ENCODE assay signal across 9 mouse cellular contexts in the genomic region with DNA sequence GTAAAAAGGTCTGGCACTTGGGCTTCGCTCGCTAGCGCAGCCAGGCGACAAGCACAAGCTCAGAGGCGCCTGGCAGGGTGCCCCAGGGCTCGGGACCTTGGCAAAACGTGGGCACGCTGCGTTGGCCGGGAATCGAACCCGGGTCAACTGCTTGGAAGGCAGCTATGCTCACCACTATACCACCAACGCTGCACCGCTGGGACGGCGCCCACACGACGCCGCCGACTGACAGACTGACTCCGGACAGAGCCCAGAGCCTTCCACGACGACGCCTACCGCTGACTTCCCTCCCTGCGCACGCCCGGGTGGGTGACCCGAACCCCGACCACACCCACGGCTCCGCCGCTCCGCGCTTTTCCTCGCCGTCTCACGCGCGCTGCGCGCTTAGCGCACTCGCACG. TPM values are rescaled to one million over a fixed set of nuclear protein-coding genes. Genes with fewer than 3 reads are reported as not detected.
DNase-seq lines count a peak whose midpoint lies in the region; ATAC-seq and TF ChIP-seq lines count a peak whose summit lies in the region.
"Not testable (repeated sequence)": the region's sequence is repeated elsewhere in the genome, so short reads cannot be mapped to it uniquely, and the experiment has no call there.
"Had no signal": no experiment of that assay in that cellular context is flagged by ENCODE, and none has a peak within 500 bp of the region (broad histone marks: within the 10 kb centered on the region; RNA-seq: fewer than 3 reads in every experiment).

No protein-coding gene starts in this region.

- peak; percentile 64 for ATAC-seq in embryonic facial prominence, embryonic 15.5 days (ENCODE audit: insufficient number of reproducible peaks, low FRiP score, low TSS enrichment, low read depth)
- ATAC-seq in heart, embryonic 11.5 days (replicated peaks; ENCODE audit: insufficient number of reproducible peaks, low FRiP score, low TSS enrichment): peak; percentile 52
- peak; percentile 11 for ATAC-seq in hindbrain, embryonic 13.5 days (ENCODE audit: low FRiP score)
- ATAC-seq in kidney, embryonic 15.5 days (replicated peaks; ENCODE audit: low FRiP score): peak; percentile 30
- ATAC-seq in liver, embryonic 14.5 days (ENCODE audit: insufficient read depth): peak; percentile 70
- peak; percentile 30 for ATAC-seq in megakaryocyte-erythroid progenitor cell, adult 5-6 weeks (replicated peaks; ENCODE audit: low FRiP score, low TSS enrichment, poor library complexity, severe bottlenecking)
- peak; percentile 35 for ATAC-seq in neural tube, embryonic 12.5 days (ENCODE audit: low FRiP score, low read depth)

- not testable (repeated sequence) for H3K9ac ChIP-seq in embryonic facial prominence, embryonic 15.5 days; heart, embryonic 11.5 days (ENCODE audit: low read depth, low read length); hindbrain, embryonic 13.5 days; kidney, embryonic 15.5 days; liver, embryonic 14.5 days (replicated peaks); neural tube, embryonic 12.5 days

- H3K27ac ChIP-seq in embryonic facial prominence, embryonic 15.5 days (replicated peaks); heart, embryonic 11.5 days (ENCODE audit: low read depth, low read length); hindbrain, embryonic 13.5 days; kidney, embryonic 15.5 days; liver, embryonic 14.5 days; neural tube, embryonic 12.5 days: not testable (repeated sequence)

- TF ChIP-seq CTCF in liver, embryonic 14.5 days (IDR thresholded peaks at IDR 0.05; ENCODE audit: low read depth): not testable (repeated sequence)

- WGBS in embryonic facial prominence, embryonic 15.5 days: no CpG with 5 or more reads among the region's 45 CpGs
- no CpG with 5 or more reads among the region's 45 CpGs for WGBS in heart, embryonic 11.5 days (ENCODE audit: insufficient replicate concordance)
- WGBS in hindbrain, embryonic 13.5 days: no CpG with 5 or more reads among the region's 45 CpGs
- no CpG with 5 or more reads among the region's 45 CpGs for WGBS in kidney, embryonic 15.5 days
- WGBS in liver, embryonic 14.5 days (ENCODE audit: insufficient replicate concordance): no CpG with 5 or more reads among the region's 45 CpGs
- WGBS in neural tube, embryonic 12.5 days: no CpG with 5 or more reads among the region's 45 CpGs

- H3K9me3 ChIP-seq in embryonic facial prominence, embryonic 15.5 days (replicated peaks); heart, embryonic 11.5 days (replicated peaks; ENCODE audit: control insufficient read depth, low read length); hindbrain, embryonic 13.5 days; kidney, embryonic 15.5 days (replicated peaks); liver, embryonic 14.5 days (ENCODE audit: control insufficient read depth, low read length); neural tube, embryonic 12.5 days: not testable (repeated sequence)

- not testable (repeated sequence) for H3K4me2 ChIP-seq in embryonic facial prominence, embryonic 15.5 days (replicated peaks); heart, embryonic 11.5 days; hindbrain, embryonic 13.5 days; kidney, embryonic 15.5 days; liver, embryonic 14.5 days (ENCODE audit: low read depth); neural tube, embryonic 12.5 days (replicated peaks)

- TF ChIP-seq EP300 in liver, embryonic 14.5 days (IDR thresholded peaks at IDR 0.05; ENCODE audit: low read depth): not testable (repeated sequence)

- not testable (repeated sequence) for H3K4me1 ChIP-seq in embryonic facial prominence, embryonic 15.5 days; heart, embryonic 11.5 days (ENCODE audit: control insufficient read depth, insufficient read depth, low read length); hindbrain, embryonic 13.5 days (replicated peaks); kidney, embryonic 15.5 days; liver, embryonic 14.5 days (replicated peaks; ENCODE audit: control insufficient read depth in 2 of 2, insufficient read depth in 2 of 2, low read length in 1 of 2); neural tube, embryonic 12.5 days

- peaks cover 24% of the 10 kb centered on the region for H3K27me3 ChIP-seq in embryonic facial prominence, embryonic 15.5 days
- peaks cover 23% of the 10 kb centered on the region for H3K27me3 ChIP-seq in heart, embryonic 11.5 days (ENCODE audit: control insufficient read depth, insufficient read depth, low read length)
- peaks cover 40% of the 10 kb centered on the region for H3K27me3 ChIP-seq in hindbrain, embryonic 13.5 days
- H3K27me3 ChIP-seq in kidney, embryonic 15.5 days: peaks cover 33% of the 10 kb centered on the region
- peaks cover 18% of the 10 kb centered on the region for H3K27me3 ChIP-seq in liver, embryonic 14.5 days (ENCODE audit: control insufficient read depth, insufficient read depth, low read length)
- peaks cover 32% of the 10 kb centered on the region for H3K27me3 ChIP-seq in neural tube, embryonic 12.5 days (replicated peaks)

- not testable (repeated sequence) for H3K36me3 ChIP-seq in embryonic facial prominence, embryonic 15.5 days; heart, embryonic 11.5 days (ENCODE audit: control insufficient read depth, insufficient read depth, low read length); hindbrain, embryonic 13.5 days; kidney, embryonic 15.5 days; liver, embryonic 14.5 days (replicated peaks; ENCODE audit: control insufficient read depth, insufficient read depth, low read depth); neural tube, embryonic 12.5 days

- not testable (repeated sequence) for H3K4me3 ChIP-seq in embryonic facial prominence, embryonic 15.5 days (replicated peaks); heart, embryonic 11.5 days (ENCODE audit: low read depth, low read length); hindbrain, embryonic 13.5 days; kidney, embryonic 15.5 days (replicated peaks); liver, embryonic 14.5 days (ENCODE audit: insufficient read depth in 1 of 2, low read depth in 2 of 2, low read length in 2 of 2); neural tube, embryonic 12.5 days

- DNase-seq in liver, embryonic 14.5 days (ENCODE audit: low read depth in 3 of 3, low spot score in 3 of 3): not testable (repeated sequence)

RNA-seq across cellular contexts. Expression of a gene that starts 7.5 kb away (rescaled TPM):
- 25.6 and 26.1 TPM in 2 replicates for polyA plus RNA-seq in embryonic facial prominence, embryonic 15.5 days (2015; fragmentation: Nextera tagmentation; extraction: Ambion mirVana)
- 3.8 and 4.4 TPM in 2 replicates for polyA plus RNA-seq in heart, embryonic 11.5 days (2014; fragmentation: Nextera tagmentation; extraction: Ambion mirVana)
- 8.1 and 10.0 TPM in 2 replicates for polyA plus RNA-seq in hindbrain, embryonic 13.5 days (2015; fragmentation: Nextera tagmentation; extraction: Ambion mirVana)
- polyA plus RNA-seq in kidney, embryonic 15.5 days (2015; fragmentation: Nextera tagmentation; extraction: Ambion mirVana): 7.8 and 10.5 TPM in 2 replicates
- polyA plus RNA-seq in liver, embryonic 14.5 days (2012; rRNA removed): 12.7 and 14.6 TPM in 2 replicates
- 19.2 and 24.6 TPM in 2 replicates for polyA plus RNA-seq in liver, embryonic 14.5 days (2014; fragmentation: Nextera tagmentation; extraction: Ambion mirVana)
- total RNA-seq in megakaryocyte-erythroid progenitor cell, adult 5-6 weeks (2014; fragmentation: Nextera tagmentation): 1.4 and 6.3 TPM in 2 replicates
- total RNA-seq in megakaryocyte-erythroid progenitor cell, adult 5-6 weeks (2017): 1.9 and 2.2 TPM in 2 replicates
- 6.9 and 7.4 TPM in 2 replicates for polyA plus RNA-seq in neural tube, embryonic 12.5 days (2016; fragmentation: Nextera tagmentation; extraction: Ambion mirVana)

RNA-seq across cellular contexts. Expression of a gene that starts 41.5 kb away (rescaled TPM):
- polyA plus RNA-seq in embryonic facial prominence, embryonic 15.5 days (2015; fragmentation: Nextera tagmentation; extraction: Ambion mirVana): 14.2 and 28.6 TPM in 2 replicates
- polyA plus RNA-seq in heart, embryonic 11.5 days (2014; fragmentation: Nextera tagmentation; extraction: Ambion mirVana): 2.7 and 5.6 TPM in 2 replicates
- polyA plus RNA-seq in hindbrain, embryonic 13.5 days (2015; fragmentation: Nextera tagmentation; extraction: Ambion mirVana): 9.4 and 18.4 TPM in 2 replicates
- 2.0 and 2.1 TPM in 2 replicates for polyA plus RNA-seq in kidney, embryonic 15.5 days (2015; fragmentation: Nextera tagmentation; extraction: Ambion mirVana)
- 1.8 and 2.2 TPM in 2 replicates for polyA plus RNA-seq in liver, embryonic 14.5 days (2012; rRNA removed)
- 1.9 and 2.6 TPM in 2 replicates for polyA plus RNA-seq in liver, embryonic 14.5 days (2014; fragmentation: Nextera tagmentation; extraction: Ambion mirVana)
- 12.6 and 18.9 TPM in 2 replicates for total RNA-seq in megakaryocyte-erythroid progenitor cell, adult 5-6 weeks (2014; fragmentation: Nextera tagmentation)
- total RNA-seq in megakaryocyte-erythroid progenitor cell, adult 5-6 weeks (2017): 4.3 and 11.8 TPM in 2 replicates
- 1.7 and 2.3 TPM in 2 replicates for polyA plus RNA-seq in neural tube, embryonic 12.5 days (2016; fragmentation: Nextera tagmentation; extraction: Ambion mirVana)

RNA-seq across cellular contexts. Expression of a gene that starts 53.5 kb away (rescaled TPM):
- 0.53 and 1.8 TPM in 2 replicates for polyA plus RNA-seq in embryonic facial prominence, embryonic 15.5 days (2015; fragmentation: Nextera tagmentation; extraction: Ambion mirVana)
- 0.23 TPM in 1 of 2 replicates, not detected in the other for polyA plus RNA-seq in heart, embryonic 11.5 days (2014; fragmentation: Nextera tagmentation; extraction: Ambion mirVana)
- 0.31 TPM in 2 replicates for polyA plus RNA-seq in hindbrain, embryonic 13.5 days (2015; fragmentation: Nextera tagmentation; extraction: Ambion mirVana)
- 1.2 and 1.3 TPM in 2 replicates for polyA plus RNA-seq in kidney, embryonic 15.5 days (2015; fragmentation: Nextera tagmentation; extraction: Ambion mirVana)
- 1.9 and 2.6 TPM in 2 replicates for polyA plus RNA-seq in liver, embryonic 14.5 days (2012; rRNA removed)
- 1.7 and 2.0 TPM in 2 replicates for polyA plus RNA-seq in liver, embryonic 14.5 days (2014; fragmentation: Nextera tagmentation; extraction: Ambion mirVana)
- 0.40 TPM in 1 of 2 replicates, not detected in the other for total RNA-seq in megakaryocyte-erythroid progenitor cell, adult 5-6 weeks (2014; fragmentation: Nextera tagmentation)
- not detected in 2 replicates for total RNA-seq in megakaryocyte-erythroid progenitor cell, adult 5-6 weeks (2017)
- 0.20 and 0.22 TPM in 2 replicates for polyA plus RNA-seq in neural tube, embryonic 12.5 days (2016; fragmentation: Nextera tagmentation; extraction: Ambion mirVana)
- total RNA-seq: left cerebral cortex, postnatal 36 days had no signal
- polyA plus RNA-seq: inflammation-experienced regulatory T-cells, adult 6 months had no signal

Comparison
In these comparisons a context has a peak if more than half of its experiments do, and no peak if none do; other contexts are left out.
1. ATAC-seq: peak in every context shown above with its lines; median percentile 70 in liver, embryonic 14.5 days; 64 in embryonic facial prominence, embryonic 15.5 days; 52 in heart, embryonic 11.5 days; 35 in neural tube, embryonic 12.5 days; 30 in kidney, embryonic 15.5 days; 30 in megakaryocyte-erythroid progenitor cell, adult 5-6 weeks; 11 in hindbrain, embryonic 13.5 days.